Mouse (Mus musculus) liver, postnatal 0 days (tissue): Measurements from ENCODE around the gene Aicda.

Experiments
- CTCF ChIP-seq: sonication (generic); IDR thresholded peaks from 2 replicates; pipeline ENCODE4 v1.5.1; 2016; ENCODE audit warnings: antibody characterized with exemption, low read depth
- EP300 ChIP-seq: IDR thresholded peaks from 2 replicates; pipeline ENCODE4 v1.6.1; 2016; ENCODE audit warnings: antibody characterized with exemption, low read depth, mild to moderate bottlenecking

- no peak for TF ChIP-seq CTCF
- TF ChIP-seq EP300 = no peak
Observed at GRCm38 (mm10) chr6:122539564-122539963, 14.0 kb upstream of the Aicda start.
